Mouse (Mus musculus) forebrain, embryonic 11.5 days (tissue): Measurements from ENCODE around the gene Eif3i. TPM values are rescaled to one million over a fixed set of nuclear protein-coding genes. Genes with fewer than 3 reads are reported as not detected.

Experiments used
- ATAC-seq: fragments of 200-750 bp; cut with Nextera tagmentation; replicated peaks from 2 replicates; pipeline ENCODE4 v1.8.0; 2017; ENCODE audit warnings: moderate TSS enrichment; ENCODE audit not compliant: low FRiP score
- DNase-seq: peaks from one replicate; pipeline ENCODE4 v3.0.0-alpha.2; 2017; ENCODE audit warnings: low spot score
- H3K27ac ChIP-seq: fragments of 300-500 bp; sonication (generic); 2 replicates; pipeline ENCODE4 v1.5.1; 2014; ENCODE audit warnings: low read depth, low read length
- H3K27me3 ChIP-seq: fragments of 300-500 bp; sonication (generic); 2 replicates; pipeline ENCODE4 v1.6.1; 2014; ENCODE audit warnings: mild to moderate bottlenecking, low read length, mixed read lengths; ENCODE audit not compliant: control insufficient read depth, insufficient read depth
- H3K36me3 ChIP-seq: fragments of 300-500 bp; sonication (generic); 2 replicates; pipeline ENCODE4 v1.6.1; 2014; ENCODE audit warnings: mild to moderate bottlenecking, low read length, moderate library complexity, mixed read lengths; ENCODE audit not compliant: control insufficient read depth, insufficient read depth
- H3K4me1 ChIP-seq: fragments of 300-500 bp; sonication (generic); replicated peaks from 2 replicates; pipeline ENCODE4 v1.6.1; 2014; ENCODE audit warnings: low read length, mixed read lengths; ENCODE audit not compliant: control insufficient read depth, insufficient read depth
- H3K4me2 ChIP-seq: fragments of 300-500 bp; sonication (generic); 2 replicates; pipeline ENCODE4 v1.6.1; 2014; ENCODE audit warnings: low read depth, mild to moderate bottlenecking, low read length, moderate library complexity, mixed read lengths; ENCODE audit not compliant: severe bottlenecking
- H3K4me3 ChIP-seq: fragments of 300-500 bp; sonication (generic); 2 replicates; pipeline ENCODE4 v1.5.1; 2014; ENCODE audit warnings: low read depth, low read length
- H3K9ac ChIP-seq: fragments of 300-500 bp; sonication (generic); 2 replicates; pipeline ENCODE4 v1.6.1; 2014; ENCODE audit warnings: low read length
- H3K9me3 ChIP-seq: fragments of 300-500 bp; sonication (generic); 2 replicates; pipeline ENCODE4 v1.6.1; 2016; ENCODE audit warnings: low read length, mixed read lengths; ENCODE audit not compliant: control insufficient read depth
- WGBS: fragments of 180-500 bp; shearing (Covaris S2); extraction: QIAGEN DNeasy Blood & Tissue Kit; methylation state at CpG from one replicate; pipeline ENCODE4 v1.1.7; 2014; 5-methylcytosine and 5-hydroxymethylcytosine counted together
- polyA plus RNA-seq: library from polyadenylated mRNA; unstranded; fragments of >200 nt; fragmentation: Nextera tagmentation; extraction: Ambion mirVana; gene quantifications from 2 replicates; pipeline ENCODE4 v1.2.1, GENCODE M21; 2014

Eif3i gene
- polyA plus RNA-seq, 1 experiment from 2014 or later, result 251 TPM

- Histone ChIP-seq H3K4me3 (no peak within 1 kb of the TSS), H3K9me3 (no peaks in the 10 kb centered on the region), H3K27me3 (no peaks in the 10 kb centered on the region), H3K4me1 (no peaks in the 10 kb centered on the region), H3K4me2 (no peak within 1 kb of the TSS), H3K27ac (no peak within 1 kb of the TSS), H3K36me3 (no peaks in the 10 kb centered on the region), H3K9ac (no peak within 1 kb of the TSS)
- DNase-seq (no peak), ATAC-seq (no peak)
- WGBS, result 89% methylated on average over 8 of the region's 8 CpGs
Measured at GRCm38 (mm10) chr4:129573430-129573829, 27.0 kb downstream of the Eif3i start, which contains the start of gene Lck. Lck (minus strand) TSS chr4:129573641.

GRCm38 (mm10) chr4:129573093-129573370 lies 27.4 kb downstream of the Eif3i start:
- ATAC-seq (no peak), DNase-seq (no peak)
- no peak overlapping the region for H3K27ac ChIP-seq
- H3K4me1 ChIP-seq, result no peaks in the 10 kb centered on the region
- no peaks in the 10 kb centered on the region for H3K9me3 ChIP-seq
- H3K4me2 ChIP-seq, result no peak overlapping the region
- 93% methylated on average over 4 of the region's 4 CpGs for WGBS
- H3K27me3 ChIP-seq, result no peaks in the 10 kb centered on the region
- H3K9ac ChIP-seq, result no peak overlapping the region
- H3K36me3 ChIP-seq, result no peaks in the 10 kb centered on the region
- H3K4me3 ChIP-seq, result no peak overlapping the region

- Histone ChIP-seq H3K4me3 (no peak overlapping the region), H3K9me3 (no peaks in the 10 kb centered on the region), H3K4me2 (no peak overlapping the region), H3K27me3 (no peaks in the 10 kb centered on the region), H3K4me1 (no peaks in the 10 kb centered on the region), H3K9ac (no peak overlapping the region), H3K36me3 (no peaks in the 10 kb centered on the region), H3K27ac (no peak overlapping the region)
- ATAC-seq (no peak), DNase-seq (no peak)
- 88% methylated on average over 13 of the region's 13 CpGs for WGBS
Measured at GRCm38 (mm10) chr4:129572236-129573092, 28.0 kb downstream of the Eif3i start.

GRCm38 (mm10) chr4:129571551-129572084 lies 28.8 kb downstream of the Eif3i start:
- no peak overlapping the region for H3K9ac ChIP-seq
- 77% methylated on average over 8 of the region's 8 CpGs for WGBS

GRCm38 (mm10) chr4:129570028-129570427 lies 30.4 kb downstream of the Eif3i start:
- no peak overlapping the region for H3K27ac ChIP-seq
- H3K4me3 ChIP-seq, result no peak overlapping the region
- 91% methylated on average over 6 of the region's 6 CpGs for WGBS
- ATAC-seq (no peak), DNase-seq (no peak)
- H3K4me2 ChIP-seq, result no peak overlapping the region
- no peaks in the 10 kb centered on the region for H3K9me3 ChIP-seq
- H3K4me1 ChIP-seq, result no peaks in the 10 kb centered on the region
- no peaks in the 10 kb centered on the region for H3K36me3 ChIP-seq
- H3K27me3 ChIP-seq, result no peaks in the 10 kb centered on the region
- no peak overlapping the region for H3K9ac ChIP-seq

More at GRCm38 (mm10) chr4:129571551-129572084, 28.8 kb downstream of the Eif3i start:
- Histone ChIP-seq H3K27ac (no peak overlapping the region), H3K36me3 (no peaks in the 10 kb centered on the region), H3K4me3 (no peak overlapping the region), H3K27me3 (no peaks in the 10 kb centered on the region), H3K9me3 (no peaks in the 10 kb centered on the region), H3K4me1 (no peaks in the 10 kb centered on the region), H3K4me2 (no peak overlapping the region)
- ATAC-seq (no peak), DNase-seq (no peak)

- no peak for ATAC-seq
- WGBS, result 93% methylated on average over 7 of the region's 7 CpGs
- Histone ChIP-seq H3K27ac (no peak overlapping the region), H3K27me3 (no peaks in the 10 kb centered on the region), H3K36me3 (no peaks in the 10 kb centered on the region), H3K4me3 (no peak overlapping the region), H3K9me3 (no peaks in the 10 kb centered on the region), H3K9ac (no peak overlapping the region), H3K4me2 (no peak overlapping the region), H3K4me1 (no peaks in the 10 kb centered on the region)
- DNase-seq, result no peak
Measured at GRCm38 (mm10) chr4:129568366-129568765, 32.1 kb downstream of the Eif3i start.

GRCm38 (mm10) chr4:129565139-129565538 lies 35.3 kb downstream of the Eif3i start:
- no peak for DNase-seq
- H3K27me3 ChIP-seq, result no peaks in the 10 kb centered on the region
- H3K4me2 ChIP-seq, result no peak overlapping the region
- no peaks in the 10 kb centered on the region for H3K36me3 ChIP-seq
- H3K9ac ChIP-seq, result no peak overlapping the region
- no peak overlapping the region for H3K27ac ChIP-seq
- H3K9me3 ChIP-seq, result no peaks in the 10 kb centered on the region
- H3K4me3 ChIP-seq, result no peak overlapping the region
- no peak for ATAC-seq
- WGBS, result 85% methylated on average over 6 of the region's 6 CpGs
- H3K4me1 ChIP-seq, result no peaks in the 10 kb centered on the region

GRCm38 (mm10) chr4:129563718-129564117 lies 36.7 kb downstream of the Eif3i start:
- no peak overlapping the region for H3K27ac ChIP-seq
- H3K4me3 ChIP-seq, result no peak overlapping the region
- no peaks in the 10 kb centered on the region for H3K9me3 ChIP-seq
- 75% methylated on average over 8 of the region's 8 CpGs for WGBS
- ATAC-seq (no peak), DNase-seq (no peak)
- H3K4me2 ChIP-seq, result no peak overlapping the region
- H3K4me1 ChIP-seq, result no peaks in the 10 kb centered on the region
- no peak overlapping the region for H3K9ac ChIP-seq
- H3K36me3 ChIP-seq, result no peaks in the 10 kb centered on the region
- H3K27me3 ChIP-seq, result no peaks in the 10 kb centered on the region

GRCm38 (mm10) chr4:129561184-129561583 lies 39.3 kb downstream of the Eif3i start:
- no peak overlapping the region for H3K9ac ChIP-seq
- 90% methylated on average over 5 of the region's 5 CpGs for WGBS
- H3K27me3 ChIP-seq, result no peaks in the 10 kb centered on the region
- H3K4me3 ChIP-seq, result no peak overlapping the region
- no peak overlapping the region for H3K4me2 ChIP-seq
- H3K36me3 ChIP-seq, result no peaks in the 10 kb centered on the region
- peaks cover 6% of the 10 kb centered on the region; the same call in 1 of the 2 replicates for H3K4me1 ChIP-seq
- no peak overlapping the region for H3K27ac ChIP-seq
- ATAC-seq (no peak), DNase-seq (no peak)
- H3K9me3 ChIP-seq, result no peaks in the 10 kb centered on the region
